Mouse (Mus musculus) adrenal gland (tissue): ENCODE results near the gene B3gat1.

ENCODE experiments used
- intact Hi-C: fragments of 180-260 bp; cut with DNase I; formaldehyde crosslinking; loops from one replicate; pipeline ENCODE4 v1.15.1; 2025

B3gat1 gene

DNA sequence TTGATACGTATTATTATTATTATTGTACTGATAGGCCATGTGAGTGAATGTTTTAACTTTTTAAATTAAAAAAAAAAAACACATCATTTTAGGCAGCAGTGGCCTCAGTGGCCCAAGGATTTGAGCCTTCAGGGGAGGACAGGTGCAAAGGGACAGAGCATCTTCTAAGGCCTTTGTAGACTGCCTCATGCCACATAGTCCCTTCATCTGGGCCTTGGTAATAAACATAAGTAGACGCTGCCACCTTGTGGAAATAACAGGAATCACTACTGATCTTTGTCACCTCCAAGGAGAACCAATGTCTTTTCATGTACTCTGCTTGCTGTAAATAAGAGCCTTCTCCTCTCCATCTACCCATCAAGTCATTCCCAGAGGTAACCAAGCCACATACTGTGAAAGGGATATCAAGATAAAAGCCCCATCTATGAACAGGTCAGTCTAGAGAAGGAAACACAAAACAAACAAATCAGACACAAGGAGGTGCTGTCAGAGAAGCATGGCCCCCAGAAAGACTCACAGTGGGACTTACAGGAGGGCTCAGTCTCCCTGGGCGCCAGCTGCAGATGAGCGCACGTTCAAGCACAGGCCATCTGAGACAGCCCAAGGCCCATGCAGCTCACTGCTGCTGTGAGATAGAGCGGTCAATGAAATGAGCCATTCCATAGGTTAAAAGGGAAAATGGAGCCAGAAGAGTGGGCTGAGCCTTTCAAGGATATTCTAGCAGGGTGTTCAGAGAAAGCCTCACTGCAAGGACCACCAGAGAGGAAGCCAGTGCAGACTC is 42.8 kb downstream of the B3gat1 start:
- intact Hi-C loops = loop anchor here (2.0 to 10.0 kb wide), 3 partner anchors 1034 to 1462 kb away; no protein-coding TSS in a partner anchor

GRCm38 (mm10) chr9:26778421-26778820 is 44.9 kb downstream of the B3gat1 start:
- intact Hi-C loops = loop anchor here (5.0 to 10.0 kb wide), 2 partner anchors 1036 to 1464 kb away; no protein-coding TSS in a partner anchor

DNA sequence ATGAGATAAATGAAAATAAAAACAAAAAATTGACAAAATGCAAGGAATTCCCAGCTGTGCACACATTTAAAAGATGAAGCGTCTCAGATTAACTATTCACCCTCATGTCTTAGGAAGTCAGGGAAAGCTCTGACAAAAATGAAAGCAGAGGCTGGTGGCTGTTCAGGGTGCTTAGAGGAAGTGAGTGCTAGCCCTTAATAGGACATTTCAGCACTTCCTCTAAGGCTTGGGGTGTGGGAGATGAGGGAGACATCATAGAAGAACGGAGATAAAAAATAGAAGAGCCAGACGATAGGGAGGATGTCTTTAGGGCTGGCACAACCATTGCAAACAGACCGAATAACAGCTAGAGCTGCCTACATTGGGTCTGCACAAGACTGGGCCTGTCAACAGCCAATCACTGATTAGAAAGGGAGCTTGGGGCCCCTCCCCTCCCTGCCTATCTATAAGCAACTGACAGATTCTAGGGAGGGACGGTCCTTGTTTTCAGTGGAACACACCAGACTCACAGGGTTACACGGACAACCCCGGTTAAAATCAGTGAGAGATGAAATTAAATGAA is 50.0 kb downstream of the B3gat1 start:
- intact Hi-C loops = no loop called here

GRCm38 (mm10) chr9:26792829-26793228 is 59.3 kb downstream of the B3gat1 start:
- intact Hi-C loops = no loop called here

GRCm38 (mm10) chr9:26798205-26798604 is 64.7 kb downstream of the B3gat1 start:
- intact Hi-C loops = no loop called here

DNA sequence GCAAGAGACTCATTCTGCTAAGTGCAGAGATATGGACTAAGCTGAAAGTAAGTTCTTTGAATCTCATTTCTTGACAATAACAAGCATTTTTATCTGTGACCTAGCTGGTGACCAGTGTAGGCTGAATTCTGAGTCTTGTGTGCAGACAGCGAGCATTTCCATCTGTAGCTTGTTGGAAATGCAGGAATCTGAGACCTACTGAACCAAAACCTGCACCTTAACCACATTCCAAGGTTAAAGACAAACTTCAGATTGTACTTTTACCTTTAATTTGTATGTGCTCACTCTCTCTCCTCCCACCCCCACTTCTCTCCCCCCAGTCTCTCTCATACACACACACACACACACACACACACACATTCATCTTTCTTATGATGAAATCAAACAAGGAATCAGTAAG is 65.2 kb downstream of the B3gat1 start:
- intact Hi-C loops = no loop called here

DNA sequence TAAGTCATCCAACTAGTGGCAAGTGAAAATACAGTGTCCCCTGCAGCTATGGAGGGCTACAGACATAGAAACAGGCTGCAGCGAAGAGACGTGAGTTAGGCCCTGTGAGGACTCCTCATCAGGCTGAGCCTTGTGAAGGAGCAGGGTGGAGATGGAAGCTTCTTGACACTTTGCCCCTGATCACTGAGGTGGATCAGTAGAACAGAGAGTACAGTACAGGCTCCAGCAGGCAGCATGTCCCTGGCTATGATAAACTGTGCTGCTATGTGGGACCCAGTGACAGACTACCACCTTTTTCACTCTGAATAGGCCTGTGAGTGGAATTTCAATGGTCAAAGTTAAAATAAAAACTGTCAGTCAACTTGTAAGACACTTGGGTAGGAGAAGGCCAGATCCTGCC is 66.8 kb downstream of the B3gat1 start:
- intact Hi-C loops = no loop called here

DNA sequence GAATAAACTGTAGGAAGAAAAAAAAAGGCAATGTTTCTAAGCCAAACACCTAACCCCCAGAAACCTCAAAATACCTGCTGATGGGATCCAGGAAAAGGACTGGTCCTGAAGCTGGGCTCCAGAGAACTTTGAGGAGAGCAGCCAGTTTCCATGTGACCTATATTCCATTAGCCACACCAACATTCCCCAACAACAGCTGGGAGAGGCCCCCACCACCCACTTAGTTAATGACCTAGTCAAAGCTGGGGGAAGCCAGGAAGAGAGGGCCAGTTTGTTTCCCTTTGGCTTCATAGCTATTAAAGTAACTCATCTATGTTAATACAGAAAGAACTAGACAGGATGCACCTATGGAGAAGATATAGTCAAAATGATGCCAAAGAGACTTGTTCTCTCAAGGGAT is 70.8 kb downstream of the B3gat1 start:
- intact Hi-C loops = no loop called here

- intact Hi-C loops = no loop called here
Observed at GRCm38 (mm10) chr9:26805935-26806666, 72.6 kb downstream of the B3gat1 start, which contains the start of gene Glb1l2. Gene Glb1l2 (minus strand): TSS chr9:26806468.

- intact Hi-C loops = no loop called here
Observed at GRCm38 (mm10) chr9:26808735-26809134, 75.2 kb downstream of the B3gat1 start.
